Mouse (Mus musculus) olfactory bulb, adult 2 months (tissue): Measurements from ENCODE around the gene Malsu1.

ENCODE experiments used
- CTCF ChIP-seq: fragments of 200-500 bp; IDR thresholded peaks from 2 replicates; pipeline ENCODE4 v1.5.1; 2012; ENCODE audit warnings: low read depth, mild to moderate bottlenecking, low read length, moderate library complexity; ENCODE audit not compliant: insufficient read depth
- POLR2A ChIP-seq: fragments of 200-500 bp; IDR thresholded peaks from 2 replicates; pipeline ENCODE4 v1.6.1; 2012; ENCODE audit warnings: mild to moderate bottlenecking, low read depth, low read length, moderate library complexity; ENCODE audit not compliant: insufficient read depth

- TF ChIP-seq CTCF (no peak), POLR2A (no peak)
Measured at GRCm38 (mm10) chr6:49114457-49114856, 40.9 kb downstream of the Malsu1 start.
